Mouse (Mus musculus): Measurements from ENCODE around the gene Etfrf1. TPM values are rescaled to one million over a fixed set of nuclear protein-coding genes. Genes with fewer than 3 reads are reported as not detected.

The Etfrf1 gene
- polyA plus RNA-seq (2014; fragmentation: Illumina TruSeq; extraction: RNeasy Lipid Tissue Mini Kit (QIAGEN cat#74804); ENCODE audit: low read depth, low replicate concordance), result 246 TPM

GRCm38 (mm10) chr6:145210816-145211338, at the start of gene Etfrf1, which contains the start of gene Casc1:
Gene Etfrf1 (plus strand): TSS chr6:145211134.
Gene Casc1 (minus strand): TSS chr6:145211005.

GRCm38 (mm10) chr6:145250185-145250791, 39.4 kb downstream of the Etfrf1 start, which contains the start of gene Kras:
Gene Kras (minus strand): TSS chr6:145250239.

Other genes starting within 250 kb of the Etfrf1 start
- gene Bcat1, start 134.9 kb upstream of the Etfrf1 start, polyA plus RNA-seq (2014; fragmentation: Illumina TruSeq; extraction: RNeasy Lipid Tissue Mini Kit (QIAGEN cat#74804); ENCODE audit: low read depth, low replicate concordance), result 2.2 TPM
- 0.81 TPM for gene Lrmp, start 95.5 kb upstream of the Etfrf1 start, polyA plus RNA-seq (2014; fragmentation: Illumina TruSeq; extraction: RNeasy Lipid Tissue Mini Kit (QIAGEN cat#74804); ENCODE audit: low read depth, low replicate concordance)
- gene Casc1, start 129 bp upstream of the Etfrf1 start, polyA plus RNA-seq (2014; fragmentation: Illumina TruSeq; extraction: RNeasy Lipid Tissue Mini Kit (QIAGEN cat#74804); ENCODE audit: low read depth, low replicate concordance), result 1.3 TPM
- gene Kras, start 39.1 kb downstream of the Etfrf1 start, polyA plus RNA-seq (2014; fragmentation: Illumina TruSeq; extraction: RNeasy Lipid Tissue Mini Kit (QIAGEN cat#74804); ENCODE audit: low read depth, low replicate concordance), result 112 TPM